Mouse (Mus musculus) embryonic fibroblast, embryonic 13.5 days (primary cell): ENCODE measurements around the gene Pde10a.

Source experiments
- CTCF ChIP-seq: IDR thresholded peaks from 2 replicates; pipeline ENCODE4 v1.5.1; 2011; ENCODE audit warnings: mild to moderate bottlenecking, control low read depth, low read length, moderate library complexity, borderline replicate concordance; ENCODE audit not compliant: insufficient read depth
- POLR2A ChIP-seq: IDR thresholded peaks from 2 replicates; pipeline ENCODE4 v1.6.1; 2011; ENCODE audit warnings: low read depth, mild to moderate bottlenecking, control low read depth, low read length, moderate library complexity

GRCm38 (mm10) chr17:8478554-8478953 is 46.6 kb upstream of the Pde10a start:
- TF ChIP-seq POLR2A (no peak), CTCF (no peak)
